Mouse (Mus musculus): ENCODE data around the gene Rpp25. TPM values are rescaled to one million over a fixed set of nuclear protein-coding genes. Genes with fewer than 3 reads are reported as not detected.

The Rpp25 gene
- polyA plus RNA-seq, 1 experiment from 2014 or later = 2.9 TPM

GRCm38 (mm10) chr9:57543951-57544350 is 40.1 kb downstream of the Rpp25 start:
- Histone ChIP-seq H3K4me3 (no peak overlapping the region), H3K27me3 (no peaks in the 10 kb centered on the region), H3K4me2 (no peak overlapping the region), H3K27ac (no peak overlapping the region), H3K36me3 (peaks cover 90% of the 10 kb centered on the region), H3K4me1 (peaks cover 7% of the 10 kb centered on the region), H3K9ac (no peak overlapping the region), H3K9me3 (no peaks in the 10 kb centered on the region)
- 74% methylated on average over 3 of the region's 3 CpGs for WGBS
- no peak for ATAC-seq (ENCODE audit: borderline replicate concordance, extremely low read depth, low FRiP score, low TSS enrichment)

GRCm38 (mm10) chr9:57547287-57547686 is 43.5 kb downstream of the Rpp25 start:
- Histone ChIP-seq H3K27me3 (no peaks in the 10 kb centered on the region), H3K4me3 (no peak overlapping the region), H3K9me3 (no peaks in the 10 kb centered on the region), H3K27ac (no peak overlapping the region), H3K9ac (no peak overlapping the region), H3K36me3 (peaks cover 71% of the 10 kb centered on the region), H3K4me2 (no peak overlapping the region), H3K4me1 (peaks cover 6% of the 10 kb centered on the region; the same call in 1 of the 2 replicates)
- 76% methylated on average over 5 of the region's 5 CpGs for WGBS
- ATAC-seq (ENCODE audit: borderline replicate concordance, extremely low read depth, low FRiP score, low TSS enrichment) = no peak

GRCm38 (mm10) chr9:57547869-57548268 is 44.0 kb downstream of the Rpp25 start:
- Histone ChIP-seq H3K27me3 (no peaks in the 10 kb centered on the region), H3K4me2 (no peak overlapping the region), H3K4me1 (peaks cover 6% of the 10 kb centered on the region; the same call in 1 of the 2 replicates), H3K9ac (no peak overlapping the region), H3K36me3 (peaks cover 65% of the 10 kb centered on the region), H3K9me3 (no peaks in the 10 kb centered on the region), H3K27ac (no peak overlapping the region), H3K4me3 (no peak overlapping the region)
- WGBS = 87% methylated on average over 11 of the region's 11 CpGs
- ATAC-seq (ENCODE audit: borderline replicate concordance, extremely low read depth, low FRiP score, low TSS enrichment) = no peak

- Histone ChIP-seq H3K27ac (no peak overlapping the region), H3K4me3 (no peak overlapping the region), H3K27me3 (no peaks in the 10 kb centered on the region), H3K4me2 (no peak overlapping the region), H3K9me3 (no peaks in the 10 kb centered on the region), H3K9ac (no peak overlapping the region), H3K36me3 (peaks cover 52% of the 10 kb centered on the region), H3K4me1 (peaks cover 6% of the 10 kb centered on the region; the same call in 1 of the 2 replicates)
- no peak for ATAC-seq (ENCODE audit: borderline replicate concordance, extremely low read depth, low FRiP score, low TSS enrichment)
- WGBS = 91% methylated on average over 4 of the region's 4 CpGs
Measured at GRCm38 (mm10) chr9:57549186-57549585, 45.4 kb downstream of the Rpp25 start.

DNA sequence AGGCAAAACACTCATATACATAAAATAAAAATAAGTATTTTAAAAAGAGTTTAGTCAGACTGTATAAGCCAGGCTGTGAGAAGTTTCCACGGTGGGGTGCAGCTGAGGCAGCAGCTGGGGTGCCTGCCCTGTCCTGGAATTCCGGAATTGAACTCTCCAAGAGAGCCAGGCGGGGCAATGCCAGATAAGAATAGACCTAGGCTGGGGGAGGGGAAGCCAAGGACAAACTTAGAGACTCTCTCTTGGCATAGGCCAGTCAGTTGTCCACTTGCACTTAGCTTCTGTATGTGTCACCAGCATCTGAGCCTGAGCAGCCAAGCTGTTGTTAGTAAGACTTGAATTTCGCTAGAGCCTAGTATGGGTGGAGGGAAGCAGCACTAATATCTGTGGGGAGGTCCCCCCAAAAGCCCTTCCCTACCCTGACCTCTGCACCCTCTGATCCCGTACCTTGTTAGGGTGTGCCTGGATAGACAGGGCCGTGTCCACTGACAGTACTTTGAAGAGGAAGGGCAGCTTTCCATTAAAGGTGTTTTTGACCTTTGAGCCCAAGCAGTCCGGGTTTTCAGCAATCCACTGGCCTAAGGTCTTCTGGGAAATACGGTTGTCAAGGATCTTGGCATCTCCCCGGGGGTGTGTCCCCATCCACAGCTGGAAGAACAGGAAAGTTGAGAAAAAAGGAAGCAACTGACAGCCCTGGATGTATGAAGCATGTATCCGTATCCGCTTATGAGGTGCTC is 46.5 kb downstream of the Rpp25 start:
- H3K4me1 ChIP-seq = peaks cover 6% of the 10 kb centered on the region; the same call in 1 of the 2 replicates
- peaks cover 41% of the 10 kb centered on the region for H3K36me3 ChIP-seq
- no peak overlapping the region for H3K4me2 ChIP-seq
- H3K4me3 ChIP-seq = no peak overlapping the region
- no peaks in the 10 kb centered on the region for H3K9me3 ChIP-seq
- no peak overlapping the region for H3K27ac ChIP-seq
- ATAC-seq (ENCODE audit: borderline replicate concordance, extremely low read depth, low FRiP score, low TSS enrichment) = no peak; the same call in 1 of the 2 replicates
- WGBS = 75% methylated on average over 11 of the region's 11 CpGs
- no peak overlapping the region for H3K9ac ChIP-seq
- no peaks in the 10 kb centered on the region for H3K27me3 ChIP-seq

DNA sequence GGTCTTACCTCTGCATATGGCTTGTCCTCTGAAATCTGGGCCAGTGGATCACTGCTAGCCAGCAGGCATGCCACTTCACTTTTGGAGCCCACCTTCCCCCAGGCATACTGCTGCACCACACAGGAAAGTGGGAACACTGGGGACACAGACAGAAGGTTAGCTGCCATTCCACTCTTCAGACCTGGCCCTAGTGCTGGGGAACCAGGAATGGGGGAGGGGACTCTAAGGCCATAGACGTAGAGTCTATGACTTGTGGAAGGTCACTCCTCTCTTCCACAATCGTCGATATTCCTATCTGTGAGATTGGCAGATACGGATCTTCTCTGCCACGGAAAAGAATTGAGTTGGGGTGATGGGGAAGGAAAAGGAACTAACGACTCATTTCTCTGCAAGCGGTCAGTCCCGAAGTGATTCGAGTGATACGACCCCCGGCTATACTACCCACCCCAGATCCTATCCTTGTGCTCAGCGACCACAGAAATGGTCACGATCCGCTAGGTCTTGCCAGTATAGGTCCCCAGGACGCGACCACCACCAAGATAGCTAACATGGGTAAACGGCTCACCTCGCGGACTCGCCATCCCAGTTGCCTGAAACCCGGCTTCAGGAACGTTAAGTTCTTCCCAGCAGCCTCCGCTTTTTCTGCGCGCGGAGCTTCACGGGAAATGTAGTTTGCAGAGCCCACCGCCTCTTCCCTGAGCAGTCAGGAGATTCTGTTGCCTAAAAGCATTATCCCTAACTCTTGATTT is 48.5 kb downstream of the Rpp25 start, which contains the start of gene Mpi:
TSS of gene Mpi (minus strand) at position 625 of the 749 bp plus-strand sequence.
- Histone ChIP-seq H3K27ac (no peak within 1 kb of the TSS), H3K4me2 (peak within 1 kb of the TSS; percentile 63), H3K9me3 (no peaks in the 10 kb centered on the region), H3K27me3 (no peaks in the 10 kb centered on the region; the same call in 1 of the 2 replicates), H3K4me1 (peaks cover 6% of the 10 kb centered on the region; the same call in 1 of the 2 replicates), H3K36me3 (peaks cover 22% of the 10 kb centered on the region), H3K4me3 (peak within 1 kb of the TSS; percentile 59), H3K9ac (peak within 1 kb of the TSS; percentile 63)
- ATAC-seq (ENCODE audit: borderline replicate concordance, extremely low read depth, low FRiP score, low TSS enrichment) = no peak; the same call in 1 of the 2 replicates
- under 1% methylated on average over 28 of the region's 28 CpGs for WGBS

GRCm38 (mm10) chr9:57553119-57553518 is 49.3 kb downstream of the Rpp25 start:
- no peak for ATAC-seq (ENCODE audit: borderline replicate concordance, extremely low read depth, low FRiP score, low TSS enrichment)
- H3K9ac ChIP-seq = no peak overlapping the region

GRCm38 (mm10) chr9:57554753-57555152 is 50.9 kb downstream of the Rpp25 start:
- Histone ChIP-seq H3K4me3 (no peak overlapping the region), H3K4me2 (no peak overlapping the region), H3K4me1 (peaks cover 6% of the 10 kb centered on the region; the same call in 1 of the 2 replicates), H3K27ac (no peak overlapping the region), H3K27me3 (no peaks in the 10 kb centered on the region; the same call in 1 of the 2 replicates), H3K9ac (no peak overlapping the region), H3K9me3 (no peaks in the 10 kb centered on the region), H3K36me3 (peaks cover 7% of the 10 kb centered on the region; the same call in 1 of the 2 replicates)
- no peak for ATAC-seq (ENCODE audit: borderline replicate concordance, extremely low read depth, low FRiP score, low TSS enrichment)
- WGBS = 46% methylated on average over 3 of the region's 3 CpGs

More at GRCm38 (mm10) chr9:57553119-57553518, 49.3 kb downstream of the Rpp25 start:
- Histone ChIP-seq H3K27ac (no peak overlapping the region), H3K4me2 (no peak overlapping the region), H3K27me3 (no peaks in the 10 kb centered on the region; the same call in 1 of the 2 replicates), H3K36me3 (peaks cover 16% of the 10 kb centered on the region), H3K4me3 (no peak overlapping the region), H3K4me1 (peaks cover 6% of the 10 kb centered on the region; the same call in 1 of the 2 replicates), H3K9me3 (no peaks in the 10 kb centered on the region)
- WGBS = 73% methylated on average over 11 of the region's 11 CpGs

Other genes with a start within 250 kb of the Rpp25 start
- gene 1700017B05Rik, start 241.4 kb upstream of the Rpp25 start, polyA plus RNA-seq (2015; fragmentation: Nextera tagmentation; extraction: Ambion mirVana) = 19.5 and 21.7 TPM in 2 replicates
- gene Ppcdc, start 63.9 kb upstream of the Rpp25 start, polyA plus RNA-seq (2015; fragmentation: Nextera tagmentation; extraction: Ambion mirVana) = 24.9 and 27.5 TPM in 2 replicates
- gene Scamp5, start 36.0 kb upstream of the Rpp25 start, polyA plus RNA-seq (2015; fragmentation: Nextera tagmentation; extraction: Ambion mirVana) = 6.3 and 6.9 TPM in 2 replicates
- 516 and 522 TPM in 2 replicates for gene Cox5a, start 17.2 kb downstream of the Rpp25 start, polyA plus RNA-seq (2015; fragmentation: Nextera tagmentation; extraction: Ambion mirVana)
- gene Fam219b, start 33.5 kb downstream of the Rpp25 start, polyA plus RNA-seq (2015; fragmentation: Nextera tagmentation; extraction: Ambion mirVana) = 23.1 and 23.2 TPM in 2 replicates
- gene Mpi, start 48.7 kb downstream of the Rpp25 start, polyA plus RNA-seq (2015; fragmentation: Nextera tagmentation; extraction: Ambion mirVana) = 39.8 and 46.3 TPM in 2 replicates
- 60.9 and 61.2 TPM in 2 replicates for gene Scamp2, start 56.9 kb downstream of the Rpp25 start, polyA plus RNA-seq (2015; fragmentation: Nextera tagmentation; extraction: Ambion mirVana)
- gene Ulk3, start 85.4 kb downstream of the Rpp25 start, polyA plus RNA-seq (2015; fragmentation: Nextera tagmentation; extraction: Ambion mirVana) = 11.6 and 16.0 TPM in 2 replicates
- gene Cplx3, start 102.3 kb downstream of the Rpp25 start, polyA plus RNA-seq (2015; fragmentation: Nextera tagmentation; extraction: Ambion mirVana) = not detected in 2 replicates
- gene Lman1l, start 116.7 kb downstream of the Rpp25 start, polyA plus RNA-seq (2015; fragmentation: Nextera tagmentation; extraction: Ambion mirVana) = not detected in 2 replicates
- 22.7 and 25.9 TPM in 2 replicates for gene Csk, start 149.6 kb downstream of the Rpp25 start, polyA plus RNA-seq (2015; fragmentation: Nextera tagmentation; extraction: Ambion mirVana)
- gene Cyp1a2, start 179.7 kb downstream of the Rpp25 start, polyA plus RNA-seq (2015; fragmentation: Nextera tagmentation; extraction: Ambion mirVana) = not detected in 2 replicates
- 0.11 and 0.14 TPM in 2 replicates for gene Cyp1a1, start 183.9 kb downstream of the Rpp25 start, polyA plus RNA-seq (2015; fragmentation: Nextera tagmentation; extraction: Ambion mirVana)
- gene Edc3, start 204.5 kb downstream of the Rpp25 start, polyA plus RNA-seq (2015; fragmentation: Nextera tagmentation; extraction: Ambion mirVana) = 34.0 and 35.8 TPM in 2 replicates